Mouse (Mus musculus) thymus, adult 2 months (tissue): ENCODE data around the gene Fxr1. TPM values are rescaled to one million over a fixed set of nuclear protein-coding genes. Genes with fewer than 3 reads are reported as not detected.
"Not testable (repeated sequence)": the region's sequence is repeated elsewhere in the genome, so short reads cannot be mapped to it uniquely, and the experiment has no call there.

Experiments used
- DNase-seq: peaks from one replicate; pipeline ENCODE4 v3.0.0; 2021
- H3K27ac ChIP-seq: fragments of 200-500 bp; 2 replicates; pipeline ENCODE4 v1.5.1; 2012; ENCODE audit warnings: low read length, control low read depth; ENCODE audit not compliant: control insufficient read depth, insufficient read depth
- H3K27me3 ChIP-seq: fragments of 200-500 bp; 2 replicates; pipeline ENCODE4 v1.6.1; 2012; ENCODE audit warnings: mild to moderate bottlenecking, low read length, moderate library complexity, mixed read lengths; ENCODE audit not compliant: control insufficient read depth, insufficient read depth
- H3K36me3 ChIP-seq: fragments of 200-500 bp; 2 replicates; pipeline ENCODE4 v1.6.1; 2012; ENCODE audit warnings: mild to moderate bottlenecking, low read length, moderate library complexity; ENCODE audit not compliant: control insufficient read depth, insufficient read depth
- H3K4me1 ChIP-seq: fragments of 200-500 bp; replicated peaks from 2 replicates; pipeline ENCODE4 v1.6.1; 2012; ENCODE audit warnings: low read length; ENCODE audit not compliant: control insufficient read depth, insufficient read depth
- H3K4me3 ChIP-seq: fragments of 200-500 bp; 2 replicates; pipeline ENCODE4 v1.5.1; 2012; ENCODE audit warnings: mild to moderate bottlenecking, low read length, control low read depth, moderate library complexity; ENCODE audit not compliant: control insufficient read depth, insufficient read depth
- CTCF ChIP-seq: fragments of 200-500 bp; IDR thresholded peaks from 2 replicates; pipeline ENCODE4 v1.5.1; 2012; ENCODE audit warnings: mild to moderate bottlenecking, control low read depth, low read length, moderate library complexity, borderline replicate concordance; ENCODE audit not compliant: control insufficient read depth, poor library complexity, insufficient read depth; ENCODE audit errors: extremely low read depth
- POLR2A ChIP-seq: fragments of 200-500 bp; IDR thresholded peaks from 2 replicates; pipeline ENCODE4 v1.6.1; 2012; ENCODE audit warnings: mild to moderate bottlenecking, low read length, control low read depth, moderate library complexity; ENCODE audit not compliant: control insufficient read depth, poor library complexity, insufficient read depth; ENCODE audit errors: extremely low read depth
- WGBS: fragments of 180-500 bp; shearing (Covaris S2); methylation state at CpG from one replicate; pipeline ENCODE4 v1.1.7; 2018; 5-methylcytosine and 5-hydroxymethylcytosine counted together
- polyA plus RNA-seq: library from polyadenylated mRNA; depleted of rRNA; stranded (reverse); fragments of >200 nt; gene quantifications from 2 replicates; pipeline ENCODE4 v1.2.3, GENCODE M21; 2012

The Fxr1 gene
- polyA plus RNA-seq, 1 experiment: 14.6 TPM

GRCm38 (mm10) chr3:34034803-34035202, 15.1 kb downstream of the Fxr1 start:
- H3K4me1 ChIP-seq: no peaks in the 10 kb centered on the region
- H3K36me3 ChIP-seq: no peaks in the 10 kb centered on the region
- TF ChIP-seq POLR2A: no peak
- TF ChIP-seq CTCF: no peak
- H3K27ac ChIP-seq: no peak overlapping the region
- no peak overlapping the region for H3K4me3 ChIP-seq
- DNase-seq: no peak
- no peaks in the 10 kb centered on the region for H3K27me3 ChIP-seq
- WGBS: 83% methylated on average over 1 of the region's 1 CpGs

- Histone ChIP-seq H3K36me3 (no peaks in the 10 kb centered on the region), H3K4me3 (no peak overlapping the region), H3K27ac (no peak overlapping the region), H3K4me1 (no peaks in the 10 kb centered on the region), H3K27me3 (no peaks in the 10 kb centered on the region)
- no peak for DNase-seq
- WGBS: 95% methylated on average over 3 of the region's 3 CpGs
- no peak for TF ChIP-seq POLR2A
- TF ChIP-seq CTCF: no peak
These were observed 16.0 kb downstream of the Fxr1 start for GRCm38 (mm10) chr3:34035706-34036105.

- H3K36me3 ChIP-seq: peaks cover 23% of the 10 kb centered on the region
- WGBS: 98% methylated on average over 4 of the region's 4 CpGs
- no peak overlapping the region for H3K4me3 ChIP-seq
- TF ChIP-seq CTCF (no peak), POLR2A (no peak)
- H3K27ac ChIP-seq: no peak overlapping the region
- DNase-seq: no peak
- no peaks in the 10 kb centered on the region for H3K27me3 ChIP-seq
- H3K4me1 ChIP-seq: no peaks in the 10 kb centered on the region
These were observed 22.2 kb downstream of the Fxr1 start for GRCm38 (mm10) chr3:34041990-34042389.

- no peaks in the 10 kb centered on the region for H3K4me1 ChIP-seq
- H3K36me3 ChIP-seq: peaks cover 42% of the 10 kb centered on the region
- 93% methylated on average over 2 of the region's 2 CpGs for WGBS
- H3K27me3 ChIP-seq: no peaks in the 10 kb centered on the region
- no peak for DNase-seq
- no peak overlapping the region for H3K27ac ChIP-seq
- TF ChIP-seq CTCF (no peak), POLR2A (no peak)
- H3K4me3 ChIP-seq: no peak overlapping the region
These were observed 42.6 kb downstream of the Fxr1 start for GRCm38 (mm10) chr3:34062352-34062751.

- not testable (repeated sequence) for H3K27me3 ChIP-seq, DNase-seq, H3K4me1 ChIP-seq, H3K27ac ChIP-seq, H3K4me3 ChIP-seq
- 97% methylated on average over 7 of the region's 7 CpGs for WGBS
- H3K36me3 ChIP-seq: peaks cover 17% of the 10 kb centered on the region
These were observed 49.2 kb downstream of the Fxr1 start for GRCm38 (mm10) chr3:34068943-34069342.

GRCm38 (mm10) chr3:34072726-34073125, 53.0 kb downstream of the Fxr1 start:
- Histone ChIP-seq H3K36me3 (peaks cover 5% of the 10 kb centered on the region; the same call in 1 of the 2 replicates), H3K4me3 (no peak overlapping the region), H3K27me3 (no peaks in the 10 kb centered on the region), H3K27ac (no peak overlapping the region), H3K4me1 (no peaks in the 10 kb centered on the region)
- no peak for TF ChIP-seq CTCF
- no peak for TF ChIP-seq POLR2A
- no peak for DNase-seq
- 95% methylated on average over 6 of the region's 6 CpGs for WGBS

GRCm38 (mm10) chr3:34076058-34076759, 56.5 kb downstream of the Fxr1 start:
- Histone ChIP-seq H3K27me3 (no peaks in the 10 kb centered on the region), H3K36me3 (no peaks in the 10 kb centered on the region; the same call in 1 of the 2 replicates), H3K4me1 (peaks cover 6% of the 10 kb centered on the region), H3K27ac (no peak overlapping the region), H3K4me3 (no peak overlapping the region)
- WGBS: 94% methylated on average over 6 of the region's 6 CpGs
- no peak for DNase-seq
- no peak for TF ChIP-seq CTCF
- TF ChIP-seq POLR2A: no peak
